Mouse (Mus musculus) lung, postnatal 0 days (tissue): Measurements from ENCODE around the gene Zfp493. TPM values are rescaled to one million over a fixed set of nuclear protein-coding genes. Genes with fewer than 3 reads are reported as not detected.
"Not testable (repeated sequence)": the region's sequence is repeated elsewhere in the genome, so short reads cannot be mapped to it uniquely, and the experiment has no call there.

Source experiments
- ATAC-seq: fragments of 200-750 bp; cut with Nextera tagmentation; 2 replicates; pipeline ENCODE4 v1.8.0; 2017; ENCODE audit warnings: moderate library complexity
- DNase-seq: peaks from one replicate; pipeline ENCODE4 v3.0.0-alpha.2; 2016; ENCODE audit warnings: low spot score
- H3K27ac ChIP-seq: fragments of 300-500 bp; sonication (generic); 2 replicates; pipeline ENCODE4 v1.5.1; 2014; ENCODE audit warnings: antibody characterized with exemption, mild to moderate bottlenecking, low read length, mixed read lengths
- H3K27me3 ChIP-seq: fragments of 300-500 bp; sonication (generic); replicated peaks from 2 replicates; pipeline ENCODE4 v1.6.1; 2014; ENCODE audit warnings: low read length, mixed read lengths; ENCODE audit not compliant: insufficient read depth
- H3K36me3 ChIP-seq: fragments of 300-500 bp; sonication (generic); 2 replicates; pipeline ENCODE4 v1.6.1; 2014; ENCODE audit warnings: low read length, mixed read lengths; ENCODE audit not compliant: insufficient read depth
- H3K4me1 ChIP-seq: fragments of 300-500 bp; sonication (generic); 2 replicates; pipeline ENCODE4 v1.6.1; 2014; ENCODE audit warnings: antibody characterized with exemption, low read depth, low read length, mixed read lengths; ENCODE audit not compliant: insufficient read depth
- H3K4me2 ChIP-seq: fragments of 300-500 bp; sonication (generic); replicated peaks from 2 replicates; pipeline ENCODE4 v1.6.1; 2014; ENCODE audit warnings: low read depth, mild to moderate bottlenecking, low read length, moderate library complexity, mixed read lengths
- H3K4me3 ChIP-seq: fragments of 300-500 bp; sonication (generic); 2 replicates; pipeline ENCODE4 v1.5.1; 2014; ENCODE audit warnings: low read depth, low read length
- H3K9ac ChIP-seq: fragments of 300-500 bp; sonication (generic); replicated peaks from 2 replicates; pipeline ENCODE4 v1.6.1; 2014; ENCODE audit warnings: low read depth, mild to moderate bottlenecking
- H3K9me3 ChIP-seq: fragments of 300-500 bp; sonication (generic); 2 replicates; pipeline ENCODE4 v1.6.1; 2016; ENCODE audit warnings: low read length, mixed read lengths
- CTCF ChIP-seq: IDR thresholded peaks from 2 replicates; pipeline ENCODE4 v1.5.1; 2016; ENCODE audit warnings: antibody characterized with exemption, mild to moderate bottlenecking
- EP300 ChIP-seq: IDR thresholded peaks from 2 replicates; pipeline ENCODE4 v1.6.1; 2016; ENCODE audit warnings: antibody characterized with exemption, mild to moderate bottlenecking, control low read depth
- WGBS: fragments of 180-500 bp; shearing (Covaris S2); extraction: QIAGEN DNeasy Blood & Tissue Kit; methylation state at CpG from one replicate; pipeline ENCODE4 v1.1.7; 2014; 5-methylcytosine and 5-hydroxymethylcytosine counted together
- polyA plus RNA-seq: library from polyadenylated mRNA; unstranded; fragments of >200 nt; fragmentation: Nextera tagmentation; extraction: Ambion mirVana; gene quantifications from 2 replicates; pipeline ENCODE4 v1.2.1, GENCODE M21; 2015

The Zfp493 gene
- polyA plus RNA-seq, 1 experiment from 2014 or later: 0.75 TPM

GRCm38 (mm10) chr13:67755761-67756160 lies 23.7 kb upstream of the Zfp493 start:
- WGBS: 71% methylated on average over 6 of the region's 6 CpGs
- Histone ChIP-seq H3K27me3 (no peaks in the 10 kb centered on the region), H3K4me3 (no peak overlapping the region), H3K4me1 (no peaks in the 10 kb centered on the region), H3K27ac (no peak overlapping the region), H3K36me3 (no peaks in the 10 kb centered on the region), H3K9me3 (no peaks in the 10 kb centered on the region), H3K4me2 (no peak overlapping the region), H3K9ac (no peak overlapping the region)
- DNase-seq (peak; percentile 59), ATAC-seq (no peak)
- TF ChIP-seq EP300 (no peak), CTCF (no peak)

GRCm38 (mm10) chr13:67759966-67760365 lies 19.5 kb upstream of the Zfp493 start:
- Histone ChIP-seq H3K9ac (no peak overlapping the region), H3K4me3 (no peak overlapping the region), H3K27me3 (no peaks in the 10 kb centered on the region), H3K9me3 (no peaks in the 10 kb centered on the region), H3K36me3 (no peaks in the 10 kb centered on the region), H3K4me1 (no peaks in the 10 kb centered on the region), H3K4me2 (no peak overlapping the region), H3K27ac (no peak overlapping the region)
- no peak for ATAC-seq
- DNase-seq: no peak
- 63% methylated on average over 1 of the region's 1 CpGs for WGBS
- no peak for TF ChIP-seq CTCF
- no peak for TF ChIP-seq EP300

- 56% methylated on average over 2 of the region's 2 CpGs for WGBS
- Histone ChIP-seq H3K4me1 (no peaks in the 10 kb centered on the region), H3K4me2 (no peak overlapping the region), H3K27me3 (no peaks in the 10 kb centered on the region), H3K9ac (no peak overlapping the region), H3K4me3 (no peak overlapping the region), H3K27ac (peak overlapping the region; percentile 60; the same call in 1 of the 2 replicates), H3K36me3 (no peaks in the 10 kb centered on the region), H3K9me3 (no peaks in the 10 kb centered on the region)
- peak; percentile 94 for ATAC-seq
- TF ChIP-seq EP300: peak; percentile 81
- TF ChIP-seq CTCF: no peak
- DNase-seq: peak; percentile 85
Observed at GRCm38 (mm10) chr13:67763031-67763768, 16.3 kb upstream of the Zfp493 start.

GRCm38 (mm10) chr13:67791921-67792455 lies 12.5 kb downstream of the Zfp493 start:
- H3K4me1 ChIP-seq: no peaks in the 10 kb centered on the region
- H3K27me3 ChIP-seq: no peaks in the 10 kb centered on the region
- H3K9me3 ChIP-seq: no peaks in the 10 kb centered on the region
- H3K4me2 ChIP-seq: no peak overlapping the region
- H3K9ac ChIP-seq: no peak overlapping the region
- TF ChIP-seq CTCF (no peak), EP300 (no peak)
- DNase-seq: no peak
- H3K36me3 ChIP-seq: no peaks in the 10 kb centered on the region
- no peak overlapping the region for H3K4me3 ChIP-seq
- WGBS: 91% methylated on average over 10 of the region's 10 CpGs
- ATAC-seq: no peak
- no peak overlapping the region for H3K27ac ChIP-seq

GRCm38 (mm10) chr13:67798618-67799017 lies 19.1 kb downstream of the Zfp493 start:
- no peaks in the 10 kb centered on the region for H3K36me3 ChIP-seq
- H3K27ac ChIP-seq: no peak overlapping the region
- H3K9ac ChIP-seq: no peak overlapping the region
- no peak overlapping the region for H3K4me3 ChIP-seq
- no peak overlapping the region for H3K4me2 ChIP-seq
- no peaks in the 10 kb centered on the region for H3K27me3 ChIP-seq
- TF ChIP-seq EP300 (no peak), CTCF (no peak)
- ATAC-seq (no peak), DNase-seq (no peak)
- no peaks in the 10 kb centered on the region for H3K9me3 ChIP-seq
- WGBS: 85% methylated on average over 3 of the region's 3 CpGs
- no peaks in the 10 kb centered on the region for H3K4me1 ChIP-seq

- not testable (repeated sequence) for H3K4me3 ChIP-seq, H3K27ac ChIP-seq, H3K36me3 ChIP-seq, H3K27me3 ChIP-seq, ATAC-seq, H3K9me3 ChIP-seq, H3K4me1 ChIP-seq, DNase-seq, H3K9ac ChIP-seq, H3K4me2 ChIP-seq
- 85% methylated on average over 3 of the region's 3 CpGs for WGBS
Observed at GRCm38 (mm10) chr13:67799151-67799550, 19.7 kb downstream of the Zfp493 start.
